Mouse (Mus musculus) kidney, postnatal 0 days (tissue): ENCODE measurements at regions not wholly inside any gene's neighbourhood (a gene's known extent, or its start where the extent isn't known, plus 50 kb on each side); places are given as distances from the start of the nearest gene placed in this dataset.

ENCODE experiments used
- ATAC-seq: fragments of 200-750 bp; cut with Nextera tagmentation; replicated peaks from 2 replicates; pipeline ENCODE4 v1.8.0; 2017; ENCODE audit warnings: low read depth, moderate number of reproducible peaks, moderate TSS enrichment, moderate library complexity; ENCODE audit not compliant: low FRiP score
- DNase-seq: peaks from one replicate; pipeline ENCODE4 v3.0.0-alpha.2; 2016; ENCODE audit warnings: low spot score
- H3K27ac ChIP-seq: fragments of 300-500 bp; sonication (generic); 2 replicates; pipeline ENCODE4 v1.5.1; 2014; ENCODE audit warnings: mild to moderate bottlenecking
- H3K27me3 ChIP-seq: fragments of 300-500 bp; sonication (generic); 2 replicates; pipeline ENCODE4 v1.6.1; 2014; ENCODE audit warnings: low read length, mixed read lengths; ENCODE audit not compliant: insufficient read depth
- H3K36me3 ChIP-seq: fragments of 300-500 bp; sonication (generic); 2 replicates; pipeline ENCODE4 v1.6.1; 2014; ENCODE audit warnings: low read length, mixed read lengths; ENCODE audit not compliant: insufficient read depth
- H3K4me1 ChIP-seq: fragments of 300-500 bp; sonication (generic); replicated peaks from 2 replicates; pipeline ENCODE4 v1.6.1; 2014; ENCODE audit warnings: antibody characterized with exemption, low read length, mixed read lengths; ENCODE audit not compliant: insufficient read depth
- H3K4me2 ChIP-seq: fragments of 300-500 bp; sonication (generic); 2 replicates; pipeline ENCODE4 v1.6.1; 2014; ENCODE audit warnings: mild to moderate bottlenecking, low read length, moderate library complexity, mixed read lengths
- H3K4me3 ChIP-seq: fragments of 300-500 bp; sonication (generic); replicated peaks from 2 replicates; pipeline ENCODE4 v1.5.1; 2014; ENCODE audit warnings: low read depth, low read length
- H3K9ac ChIP-seq: fragments of 300-500 bp; sonication (generic); 2 replicates; pipeline ENCODE4 v1.6.1; 2014; ENCODE audit warnings: low read depth, low read length
- H3K9me3 ChIP-seq: fragments of 300-500 bp; sonication (generic); replicated peaks from 2 replicates; pipeline ENCODE4 v1.6.1; 2016; ENCODE audit warnings: low read length, inconsistent platforms, mixed read lengths
- CTCF ChIP-seq: IDR thresholded peaks from 2 replicates; pipeline ENCODE4 v1.5.1; 2016; ENCODE audit warnings: antibody characterized with exemption, low read depth, mild to moderate bottlenecking, moderate library complexity
- WGBS: fragments of 180-500 bp; shearing (Covaris S2); extraction: QIAGEN DNeasy Blood & Tissue Kit; methylation state at CpG from one replicate; pipeline ENCODE4 v1.1.7; 2014; 5-methylcytosine and 5-hydroxymethylcytosine counted together

DNA sequence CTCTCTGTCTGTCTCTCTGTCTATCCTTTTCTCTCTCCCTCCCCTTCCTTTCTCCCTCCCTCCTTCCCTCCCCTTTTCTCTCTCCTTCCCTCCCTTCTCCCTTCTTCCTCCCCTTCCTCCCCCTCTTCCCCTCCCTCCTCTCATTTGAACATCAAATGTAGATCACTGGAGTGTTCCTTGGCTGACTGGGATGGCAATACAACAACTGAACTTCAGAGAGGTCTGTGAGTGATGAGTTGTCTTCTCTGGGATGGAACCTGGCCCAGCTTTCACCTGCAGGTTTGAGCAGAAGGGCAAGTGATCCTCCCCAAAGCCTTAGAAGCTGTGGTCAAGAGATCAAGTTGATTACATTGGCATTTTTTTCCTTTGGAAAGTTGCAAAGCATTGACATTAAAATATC lies 169.4 kb upstream of the Tut7 start:
- ATAC-seq (no peak), DNase-seq (no peak)
- Histone ChIP-seq H3K9me3 (0 out of 2 replicates have a peak, but pooled peaks cover 4% of the 10 kb centered on the region), H3K36me3 (no peaks in the 10 kb centered on the region), H3K4me2 (no peak overlapping the region), H3K27ac (no peak overlapping the region), H3K4me1 (no peaks in the 10 kb centered on the region), H3K9ac (no peak overlapping the region), H3K4me3 (no peak overlapping the region), H3K27me3 (no peaks in the 10 kb centered on the region)
- TF ChIP-seq CTCF = no peak

DNA sequence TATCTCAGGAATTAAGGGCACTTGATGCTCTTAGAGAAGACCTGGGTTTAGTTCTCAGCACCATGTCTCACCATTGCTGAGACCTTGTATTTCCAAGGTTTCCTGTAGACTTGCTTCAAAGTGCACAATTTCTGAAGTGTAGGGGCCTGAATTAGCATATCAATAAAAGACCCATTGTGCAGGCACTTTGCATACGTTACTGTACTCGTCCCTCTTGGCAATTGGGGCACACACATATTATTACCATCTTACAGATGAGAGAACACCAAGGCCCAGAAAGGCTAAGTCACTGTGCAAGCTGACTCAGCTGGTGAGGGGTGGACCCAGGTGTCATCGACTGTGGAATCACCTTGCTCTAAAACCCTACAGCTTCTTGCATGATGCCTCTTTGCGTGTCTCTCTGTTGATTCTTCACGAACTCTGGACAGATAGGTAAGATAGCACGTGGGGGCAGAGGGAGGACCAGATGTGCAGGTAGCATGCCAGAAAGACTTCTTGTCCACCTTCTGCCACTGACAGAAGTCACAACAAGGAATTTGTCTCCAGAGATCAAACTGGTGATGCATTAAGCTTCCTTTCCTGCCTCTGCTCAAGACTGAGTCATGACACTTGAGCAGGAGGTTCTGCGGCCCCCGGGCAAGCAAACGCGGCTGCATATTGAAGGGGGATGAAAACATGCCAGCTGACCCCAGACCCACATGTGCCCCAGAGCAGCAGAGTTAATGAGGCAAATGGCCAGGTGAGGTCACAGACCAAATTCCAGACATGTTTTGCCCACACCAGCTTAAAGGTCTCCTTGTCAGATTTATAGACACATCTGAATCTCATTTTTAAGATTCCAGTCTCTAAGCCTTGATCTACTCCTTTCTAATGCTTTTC lies 167.7 kb upstream of the Tut7 start:
- Histone ChIP-seq H3K4me1 (no peaks in the 10 kb centered on the region), H3K27ac (no peak overlapping the region), H3K9ac (no peak overlapping the region), H3K36me3 (no peaks in the 10 kb centered on the region), H3K9me3 (0 out of 2 replicates have a peak, but pooled peaks cover 4% of the 10 kb centered on the region), H3K27me3 (no peaks in the 10 kb centered on the region), H3K4me3 (no peak overlapping the region), H3K4me2 (no peak overlapping the region)
- ATAC-seq = no peak
- no peak for TF ChIP-seq CTCF
- 39% methylated on average over 10 of the region's 10 CpGs for WGBS
- DNase-seq = no peak

DNA sequence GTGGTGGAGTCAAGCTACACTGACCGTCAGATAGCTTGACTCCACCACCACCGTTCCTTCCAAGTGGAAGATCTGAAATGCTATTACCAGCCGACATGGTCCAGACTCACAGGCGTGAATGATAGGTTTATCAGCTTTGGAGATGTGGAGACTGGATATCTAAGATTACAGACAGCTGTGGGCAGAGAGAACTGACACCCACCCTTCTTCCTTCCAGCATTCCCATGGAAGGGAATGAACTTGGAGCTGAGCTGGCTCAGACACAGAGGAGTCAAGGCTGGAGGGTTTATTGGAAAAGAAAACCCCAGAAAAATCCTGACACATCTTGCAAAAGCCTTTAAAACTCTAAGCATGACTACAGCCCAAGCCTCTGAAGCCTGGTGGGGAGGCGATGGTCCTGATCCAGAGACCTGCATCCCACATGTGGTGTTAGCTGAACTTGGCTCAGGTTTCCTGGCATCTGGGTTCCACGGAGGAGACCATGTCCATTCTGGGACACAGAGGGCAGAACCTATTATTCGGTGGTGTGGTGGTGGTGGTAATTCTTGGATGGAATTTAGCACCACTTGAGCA lies 165.5 kb upstream of the Tut7 start:
- no peaks in the 10 kb centered on the region for H3K36me3 ChIP-seq
- no peaks in the 10 kb centered on the region for H3K27me3 ChIP-seq
- H3K4me1 ChIP-seq = no peaks in the 10 kb centered on the region
- no peak for DNase-seq
- H3K4me3 ChIP-seq = no peak overlapping the region
- H3K27ac ChIP-seq = no peak overlapping the region
- H3K4me2 ChIP-seq = no peak overlapping the region
- H3K9ac ChIP-seq = no peak overlapping the region
- 0 out of 2 replicates have a peak, but pooled peaks cover 4% of the 10 kb centered on the region for H3K9me3 ChIP-seq
- whole genome bisulfite sequencing = 41% methylated on average over 7 of the region's 7 CpGs
- no peak for ATAC-seq
- TF ChIP-seq CTCF = no peak

DNA sequence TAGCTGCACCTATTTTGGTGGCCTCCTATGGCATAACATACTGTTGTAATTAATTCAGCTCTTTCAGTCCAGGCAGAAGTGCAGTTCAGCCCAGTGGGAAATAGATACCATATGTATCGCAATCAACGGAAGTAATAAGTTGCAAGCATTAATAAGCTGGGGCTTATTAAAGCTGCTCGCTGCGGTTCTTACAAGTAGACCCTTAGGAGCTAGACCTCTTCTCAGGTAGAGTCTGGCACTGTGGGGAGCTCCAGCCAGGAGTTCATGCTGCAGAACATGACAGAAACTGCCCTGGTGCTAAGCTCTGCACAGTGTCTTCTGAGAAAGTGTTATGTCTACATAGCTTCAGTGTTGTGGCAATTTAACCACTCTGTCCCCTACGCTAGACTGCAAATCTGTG lies 153.5 kb upstream of the Tut7 start:
- no peak for ATAC-seq
- 96% methylated on average over 5 of the region's 5 CpGs for WGBS
- H3K27me3 ChIP-seq = no peaks in the 10 kb centered on the region
- H3K36me3 ChIP-seq = no peaks in the 10 kb centered on the region
- no peak overlapping the region for H3K4me3 ChIP-seq
- H3K9ac ChIP-seq = no peak overlapping the region
- H3K9me3 ChIP-seq = no peaks in the 10 kb centered on the region
- H3K27ac ChIP-seq = no peak overlapping the region
- no peak for TF ChIP-seq CTCF
- H3K4me1 ChIP-seq = peaks cover 7% of the 10 kb centered on the region; the same call in 1 of the 2 replicates
- no peak for DNase-seq
- H3K4me2 ChIP-seq = no peak overlapping the region

DNA sequence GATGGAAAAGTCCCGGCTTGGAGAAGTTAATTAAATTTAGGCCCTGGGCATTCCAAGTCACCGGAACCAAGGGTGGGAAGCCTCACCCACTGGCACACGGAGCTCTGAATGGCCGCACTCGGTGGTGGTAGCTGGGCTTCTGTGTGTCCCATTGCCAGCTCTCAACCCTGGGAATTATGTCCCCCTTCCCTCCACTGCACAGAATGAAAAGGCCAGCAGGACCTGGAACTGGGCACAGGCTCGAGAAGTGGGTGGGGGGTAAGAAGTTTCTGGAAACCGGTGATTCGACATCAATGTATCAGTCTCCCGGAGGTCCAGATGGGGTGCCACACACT lies 149.1 kb upstream of the Tut7 start:
- peak overlapping the region; percentile 57 for H3K27ac ChIP-seq
- DNase-seq (no peak), ATAC-seq (no peak)
- peak overlapping the region; percentile 54 for H3K4me2 ChIP-seq
- H3K9ac ChIP-seq = no peak overlapping the region
- no peak overlapping the region for H3K4me3 ChIP-seq
- WGBS = 55% methylated on average over 9 of the region's 9 CpGs
- H3K4me1 ChIP-seq = peaks cover 13% of the 10 kb centered on the region; the same call in 1 of the 2 replicates
- H3K27me3 ChIP-seq = no peaks in the 10 kb centered on the region
- no peaks in the 10 kb centered on the region for H3K9me3 ChIP-seq
- TF ChIP-seq CTCF = no peak
- H3K36me3 ChIP-seq = no peaks in the 10 kb centered on the region

DNA sequence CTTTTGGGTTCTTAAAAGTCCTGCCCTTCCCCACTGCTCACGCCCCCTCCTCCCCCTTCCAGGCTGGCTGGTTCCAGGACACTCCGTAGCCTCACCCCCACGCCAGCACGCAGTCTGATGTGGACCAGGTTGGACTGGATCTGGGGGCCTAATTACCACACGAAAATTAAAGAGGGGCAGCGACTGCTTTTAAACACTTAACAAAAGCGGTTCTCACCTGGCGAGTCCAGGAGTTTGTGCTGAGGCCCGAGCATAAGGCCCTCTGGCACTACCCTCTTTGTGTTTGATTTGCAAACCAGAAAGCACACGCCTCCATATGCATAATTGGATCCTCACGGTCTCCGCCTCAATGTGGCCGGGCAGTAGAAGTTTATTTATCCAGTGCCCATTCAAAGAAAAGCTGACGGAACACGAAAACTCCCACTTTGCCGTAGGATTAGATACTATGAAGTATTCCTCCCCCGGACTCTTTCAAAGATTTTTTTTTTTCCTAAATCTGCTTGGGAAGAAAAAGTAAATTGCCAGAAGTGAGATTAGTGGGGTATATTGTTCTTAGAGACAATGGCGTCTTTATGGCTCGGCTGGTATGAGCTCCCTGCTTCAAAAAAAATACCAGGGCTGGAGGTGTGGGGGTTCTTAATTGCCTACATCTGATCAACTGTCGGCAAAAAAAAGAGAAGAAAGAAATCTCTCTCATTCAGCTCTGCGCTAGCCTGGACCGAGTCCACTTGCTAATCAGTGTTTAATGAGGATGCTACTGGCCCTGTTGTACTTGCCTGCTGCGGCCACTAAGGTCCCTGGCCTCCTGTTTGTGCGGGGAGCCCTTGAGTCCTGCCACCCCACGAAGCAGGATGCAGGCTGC lies 148.5 kb upstream of the Tut7 start:
- H3K27me3 ChIP-seq = no peaks in the 10 kb centered on the region
- DNase-seq (peak; percentile 66), ATAC-seq (peak; percentile 70)
- H3K27ac ChIP-seq = peak overlapping the region; percentile 57
- 8% methylated on average over 25 of the region's 25 CpGs for WGBS
- H3K9me3 ChIP-seq = no peaks in the 10 kb centered on the region
- H3K36me3 ChIP-seq = no peaks in the 10 kb centered on the region
- H3K4me2 ChIP-seq = peak overlapping the region; percentile 54
- H3K4me3 ChIP-seq = peak overlapping the region; percentile 23
- no peak; the same call in 1 of the 2 replicates for TF ChIP-seq CTCF
- no peak overlapping the region for H3K9ac ChIP-seq
- H3K4me1 ChIP-seq = peaks cover 13% of the 10 kb centered on the region; the same call in 1 of the 2 replicates
